Mouse (Mus musculus) splenic B cell, adult 2 months (primary cell): Measurements from ENCODE around the gene Nr2c2.

Source experiments
- DNase-seq: peaks from one replicate; pipeline ENCODE4 v3.0.0-alpha.2; 2011; ENCODE audit warnings: low read depth, low spot score
- H3K27me3 ChIP-seq: 2 replicates; pipeline ENCODE4 v1.6.1; 2012; ENCODE audit warnings: mild to moderate bottlenecking, low read length, moderate library complexity, mixed read lengths; ENCODE audit not compliant: control insufficient read depth, poor library complexity, insufficient read depth, severe bottlenecking
- H3K36me3 ChIP-seq: 2 replicates; pipeline ENCODE4 v1.6.1; 2012; ENCODE audit warnings: mild to moderate bottlenecking, low read length, moderate library complexity, mixed read lengths; ENCODE audit not compliant: control insufficient read depth, poor library complexity, insufficient read depth, severe bottlenecking

Nr2c2 gene

GRCm38 (mm10) chr6:92162724-92163123 is 71.5 kb downstream of the Nr2c2 start:
- H3K27me3 ChIP-seq: no peaks in the 10 kb centered on the region
- H3K36me3 ChIP-seq: peaks cover 21% of the 10 kb centered on the region
- DNase-seq: no peak

- Histone ChIP-seq H3K36me3 (peaks cover 5% of the 10 kb centered on the region), H3K27me3 (no peaks in the 10 kb centered on the region)
- no peak for DNase-seq
Measured at GRCm38 (mm10) chr6:92176450-92176849, 85.3 kb downstream of the Nr2c2 start.

GRCm38 (mm10) chr6:92183621-92184131 is 92.5 kb downstream of the Nr2c2 start, which contains the start of gene Mrps25:
Mrps25 (minus strand) TSS chr6:92184033.
- peak; percentile 44 for DNase-seq
- Histone ChIP-seq H3K36me3 (no peaks in the 10 kb centered on the region), H3K27me3 (no peaks in the 10 kb centered on the region)

GRCm38 (mm10) chr6:92184178-92184577 is 93.0 kb downstream of the Nr2c2 start:
- Histone ChIP-seq H3K36me3 (no peaks in the 10 kb centered on the region; the same call in 1 of the 2 replicates), H3K27me3 (no peaks in the 10 kb centered on the region)
- DNase-seq: peak; percentile 43

- peaks cover 5% of the 10 kb centered on the region; the same call in 1 of the 2 replicates for H3K36me3 ChIP-seq
- H3K27me3 ChIP-seq: no peaks in the 10 kb centered on the region
- DNase-seq: no peak
Measured at GRCm38 (mm10) chr6:92199414-92199813, 108.2 kb downstream of the Nr2c2 start.

- no peaks in the 10 kb centered on the region for H3K27me3 ChIP-seq
- DNase-seq: peak; percentile 5
Measured at GRCm38 (mm10) chr6:92214055-92214772, 123.0 kb downstream of the Nr2c2 start.

GRCm38 (mm10) chr6:92214773-92215449 is 123.7 kb downstream of the Nr2c2 start, which contains the start of gene Rbsn:
Rbsn (minus strand) TSS chr6:92214925.
- DNase-seq: peak; percentile 95
- Histone ChIP-seq H3K27me3 (no peaks in the 10 kb centered on the region), H3K36me3 (peaks cover 6% of the 10 kb centered on the region; the same call in 1 of the 2 replicates)

More at GRCm38 (mm10) chr6:92214055-92214772, 123.0 kb downstream of the Nr2c2 start:
- peaks cover 10% of the 10 kb centered on the region; the same call in 1 of the 2 replicates for H3K36me3 ChIP-seq

GRCm38 (mm10) chr6:92219445-92219844 is 128.3 kb downstream of the Nr2c2 start:
- Histone ChIP-seq H3K27me3 (no peaks in the 10 kb centered on the region), H3K36me3 (no peaks in the 10 kb centered on the region)
- DNase-seq: peak; percentile 72

- DNase-seq: no peak
- no peaks in the 10 kb centered on the region for H3K36me3 ChIP-seq
- H3K27me3 ChIP-seq: no peaks in the 10 kb centered on the region
Measured at GRCm38 (mm10) chr6:92221604-92222003, 130.4 kb downstream of the Nr2c2 start.

GRCm38 (mm10) chr6:92222021-92222420 is 130.8 kb downstream of the Nr2c2 start:
- Histone ChIP-seq H3K27me3 (no peaks in the 10 kb centered on the region), H3K36me3 (no peaks in the 10 kb centered on the region)
- no peak for DNase-seq
